Mouse (Mus musculus) MEL (cell line): ENCODE results near the gene Adgrg7. TPM values are rescaled to one million over a fixed set of nuclear protein-coding genes. Genes with fewer than 3 reads are reported as not detected.

Source experiments
- DNase-seq: peaks from one replicate; pipeline ENCODE4 v3.0.0; 2011; ENCODE audit warnings: low read depth, low spot score
- H3K27ac ChIP-seq: 2 replicates; pipeline ENCODE4 v1.5.1; 2012; ENCODE audit warnings: low read depth, mild to moderate bottlenecking, control low read depth, low read length, moderate library complexity; ENCODE audit not compliant: control insufficient read depth
- H3K27me3 ChIP-seq, 2 experiments: fragments of 150-350 bp in 1 of 2; sonication (generic) in 1 of 2; 2 replicates each; pipeline ENCODE4 v1.6.1; 2012; ENCODE audit warnings: low read length in 2 of 2, mild to moderate bottlenecking in 2 of 2, improper control_type of control experiment in 1 of 2, moderate library complexity in 1 of 2; ENCODE audit not compliant: insufficient read depth in 2 of 2, control insufficient read depth in 1 of 2
- H3K36me3 ChIP-seq, 2 experiments: 2 replicates each; pipeline ENCODE4 v1.6.1; 2012 to 2014; ENCODE audit warnings: low read length in 2 of 2, improper control_type of control experiment in 1 of 2, inconsistent platforms in 1 of 2, mild to moderate bottlenecking in 1 of 2; ENCODE audit not compliant: insufficient read depth in 2 of 2, control insufficient read depth in 1 of 2
- H3K4me1 ChIP-seq, 2 experiments: fragments of 150-350 bp in 1 of 2; sonication (generic) in 1 of 2; 2 replicates each; pipeline ENCODE4 v1.6.1; 2012; ENCODE audit warnings: low read length in 2 of 2, improper control_type of control experiment in 1 of 2, mild to moderate bottlenecking in 1 of 2; ENCODE audit not compliant: insufficient read depth in 2 of 2, control insufficient read depth in 1 of 2
- H3K4me3 ChIP-seq, 2 experiments: fragments of 150-350 bp in 1 of 2; sonication (generic) in 1 of 2; 2 replicates each; pipeline ENCODE4 v1.5.1; 2012; ENCODE audit warnings: low read depth in 2 of 2, low read length in 2 of 2, mild to moderate bottlenecking in 2 of 2, moderate library complexity in 2 of 2, control low read depth in 1 of 2, improper control_type of control experiment in 1 of 2; ENCODE audit not compliant: control insufficient read depth in 1 of 2, insufficient read depth in 1 of 2
- H3K79me2 ChIP-seq: 2 replicates; pipeline ENCODE4 v1.6.1; 2012; ENCODE audit warnings: mild to moderate bottlenecking, low read length, moderate library complexity; ENCODE audit not compliant: control insufficient read depth, poor library complexity, insufficient read depth
- H3K9ac ChIP-seq: 2 replicates; pipeline ENCODE4 v1.6.1; 2012; ENCODE audit warnings: low read depth, mild to moderate bottlenecking, control low read depth, low read length, moderate library complexity; ENCODE audit not compliant: control insufficient read depth, poor library complexity, severe bottlenecking
- H3K9me3 ChIP-seq: fragments of 150-350 bp; sonication (generic); replicated peaks from 2 replicates; pipeline ENCODE4 v1.6.1; 2012; ENCODE audit warnings: mild to moderate bottlenecking, low read length, improper control_type of control experiment, moderate library complexity; ENCODE audit not compliant: insufficient read depth
- CHD2 ChIP-seq: IDR thresholded peaks from 2 replicates; pipeline ENCODE4 v1.6.1; 2011; ENCODE audit warnings: low read length, improper control_type of control experiment
- CTCF ChIP-seq, 3 experiments: IDR thresholded peaks in 2 of 3; conservative IDR thresholded peaks in 1 of 3; 2 replicates each; pipeline ENCODE4 v1.5.1; 2011 to 2012; ENCODE audit warnings: low read length in 3 of 3, low read depth in 2 of 3, mild to moderate bottlenecking in 2 of 3, improper control_type of control experiment in 1 of 3, inconsistent platforms in 1 of 3, mixed read lengths in 1 of 3, moderate library complexity in 1 of 3; ENCODE audit not compliant: control insufficient read depth in 1 of 3, insufficient read depth in 1 of 3, poor library complexity in 1 of 3, severe bottlenecking in 1 of 3
- MAFK ChIP-seq: IDR thresholded peaks from 2 replicates; pipeline ENCODE4 v1.6.1; 2011; ENCODE audit warnings: low read depth, mild to moderate bottlenecking, low read length, improper control_type of control experiment, borderline replicate concordance
- MAX ChIP-seq: IDR thresholded peaks from 2 replicates; pipeline ENCODE4 v1.6.1; 2011; ENCODE audit warnings: low read length, improper control_type of control experiment
- MAZ ChIP-seq: IDR thresholded peaks from 2 replicates; pipeline ENCODE4 v1.6.1; 2012; ENCODE audit warnings: low read depth, mild to moderate bottlenecking, inconsistent platforms, low read length, improper control_type of control experiment
- MEF2A ChIP-seq: IDR thresholded peaks from 2 replicates; pipeline ENCODE4 v1.6.1; 2014; ENCODE audit warnings: low read depth, mild to moderate bottlenecking, inconsistent platforms, low read length, improper control_type of control experiment; ENCODE audit not compliant: poor library complexity, insufficient replicate concordance, severe bottlenecking; ENCODE audit errors: extremely low read depth
- MXI1 ChIP-seq: IDR thresholded peaks from 2 replicates; pipeline ENCODE4 v1.6.1; 2011; ENCODE audit warnings: mild to moderate bottlenecking, low read depth, low read length, improper control_type of control experiment
- MYB ChIP-seq: IDR thresholded peaks from 2 replicates; pipeline ENCODE4 v1.6.1; 2011; ENCODE audit warnings: mild to moderate bottlenecking, low read depth, low read length, improper control_type of control experiment
- NELFE ChIP-seq: IDR thresholded peaks from 2 replicates; pipeline ENCODE4 v1.6.1; 2011; ENCODE audit warnings: low read depth, low read length, improper control_type of control experiment
- POLR2A ChIP-seq, 2 experiments: IDR thresholded peaks; 2 replicates each; pipeline ENCODE4 v1.6.1; 2011 to 2012; ENCODE audit warnings: low read length in 2 of 2, mild to moderate bottlenecking in 2 of 2, control low read depth in 1 of 2, improper control_type of control experiment in 1 of 2, low read depth in 1 of 2, moderate library complexity in 1 of 2; ENCODE audit not compliant: control insufficient read depth in 1 of 2, insufficient read depth in 1 of 2, poor library complexity in 1 of 2
- POLR2AphosphoS2 ChIP-seq: IDR thresholded peaks from 2 replicates; pipeline ENCODE4 v1.6.1; 2011; ENCODE audit warnings: low read length, improper control_type of control experiment
- SIN3A ChIP-seq: IDR thresholded peaks from 2 replicates; pipeline ENCODE4 v1.6.1; 2012; ENCODE audit warnings: low read length, improper control_type of control experiment, inconsistent platforms
- SMC3 ChIP-seq: IDR thresholded peaks from 2 replicates; pipeline ENCODE4 v1.6.1; 2011; ENCODE audit warnings: low read depth, low read length, improper control_type of control experiment
- TAL1 ChIP-seq: IDR thresholded peaks from 2 replicates; pipeline ENCODE4 v1.6.1; 2012; ENCODE audit warnings: mild to moderate bottlenecking, inconsistent platforms, low read length, moderate library complexity, mixed read lengths
- TBP ChIP-seq: IDR thresholded peaks from 2 replicates; pipeline ENCODE4 v1.8.0; 2011; ENCODE audit warnings: low read depth, low read length, improper control_type of control experiment
- ZC3H11A ChIP-seq: IDR thresholded peaks from 2 replicates; pipeline ENCODE4 v1.6.1; 2012; ENCODE audit warnings: low read depth, mild to moderate bottlenecking, inconsistent platforms, low read length, improper control_type of control experiment
- ZMIZ1 ChIP-seq: IDR thresholded peaks from 2 replicates; pipeline ENCODE4 v1.6.1; 2012; ENCODE audit warnings: low read depth, mild to moderate bottlenecking, inconsistent platforms, low read length, improper control_type of control experiment, moderate library complexity
- polyA plus RNA-seq, 2 experiments: library from polyadenylated mRNA; stranded (reverse) in 1 of 2; unstranded in 1 of 2; fragments of >175 nt in 1 of 2; fragments of >200 nt in 1 of 2; gene quantifications; 2 replicates each; pipeline versions ENCODE4 v1.2.1 to v1.2.4; 2012; ENCODE audit warnings: low replicate concordance in 2 of 2, low read depth in 1 of 2; ENCODE audit not compliant: insufficient read length in 2 of 2, insufficient read depth in 1 of 2, missing spikeins in 1 of 2
- total RNA-seq: library from RNA; depleted of rRNA; stranded (reverse); fragments of 300-350 nt; gene quantifications from 2 replicates; pipeline ENCODE4 v1.2.3, GENCODE M21; 2012

Gene Adgrg7
- total and polyA plus RNA-seq, 3 experiments: 40.5 to 45.4 TPM; not detected in 1

- Histone ChIP-seq H3K4me1 (no peaks in the 10 kb centered on the region), H3K27me3 (no peaks in the 10 kb centered on the region), H3K27ac (no peak overlapping the region), H3K4me3 (no peak overlapping the region), H3K79me2 (peaks cover 2% of the 10 kb centered on the region; the same call in 1 of the 2 replicates), H3K36me3 (peaks cover 0 to 56% of the 10 kb centered on the region in 2 experiments; a peak in 2 of 4 replicates), H3K9ac (no peak overlapping the region), H3K9me3 (no peaks in the 10 kb centered on the region)
- peak; percentile 35 for DNase-seq
- TF ChIP-seq SIN3A (no peak), POLR2A (IDR thresholded peaks at IDR 0.05; ENCODE audit: control insufficient read depth in 1 of 2, insufficient read depth in 1 of 2, low read depth in 1 of 2, low read length in 2 of 2, poor library complexity in 1 of 2) (no peak), TAL1 (no peak), TBP (no peak), MEF2A (no peak), MXI1 (no peak), CHD2 (no peak), NELFE (no peak), MYB (no peak), SMC3 (peak; percentile 40), POLR2AphosphoS2 (no peak), MAX (no peak), MAZ (no peak), CTCF (IDR thresholded peaks at IDR 0.05 in 2 of 3, conservative IDR thresholded peaks at IDR 0.05 in 1 of 3; ENCODE audit: control insufficient read depth in 1 of 3, insufficient read depth in 1 of 3, low read depth in 2 of 3, low read length in 3 of 3, poor library complexity in 1 of 3, severe bottlenecking in 1 of 3) (peak in 2 of 3 experiments; percentile 40 to 47; a peak in 5 of 6 replicates), ZMIZ1 (no peak)
Measured at GRCm38 (mm10) chr16:56705731-56706130, 89.9 kb downstream of the Adgrg7 start.

DNA sequence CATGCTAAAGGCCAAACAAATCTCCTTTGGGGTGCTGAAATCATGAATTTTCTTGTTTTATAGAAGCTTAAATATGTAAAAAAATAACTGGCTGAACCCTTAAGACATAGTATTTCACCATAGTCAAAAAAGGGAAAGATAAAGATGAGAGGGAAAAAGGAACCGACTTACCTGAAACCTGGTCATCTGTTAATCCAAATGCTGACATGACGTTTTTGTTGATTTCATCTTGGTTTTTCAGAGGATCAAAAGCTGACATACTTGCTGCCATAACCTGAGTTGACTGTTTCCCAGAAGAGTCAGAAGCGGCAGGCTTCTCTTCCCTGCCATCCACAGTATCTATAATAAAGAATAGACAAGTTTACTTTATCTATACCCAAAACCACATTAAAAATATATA is 94.8 kb downstream of the Adgrg7 start:
- Histone ChIP-seq H3K4me3 (no peak overlapping the region), H3K4me1 (no peaks in the 10 kb centered on the region), H3K79me2 (peaks cover 2% of the 10 kb centered on the region; the same call in 1 of the 2 replicates), H3K27me3 (no peaks in the 10 kb centered on the region), H3K27ac (no peak overlapping the region), H3K36me3 (peaks cover 0 to 64% of the 10 kb centered on the region in 2 experiments; a peak in 2 of 4 replicates), H3K9ac (no peak overlapping the region), H3K9me3 (no peaks in the 10 kb centered on the region)
- no peak for DNase-seq
- TF ChIP-seq ZC3H11A (no peak), CTCF (IDR thresholded peaks at IDR 0.05 in 2 of 3, conservative IDR thresholded peaks at IDR 0.05 in 1 of 3; ENCODE audit: control insufficient read depth in 1 of 3, insufficient read depth in 1 of 3, low read depth in 2 of 3, low read length in 3 of 3, poor library complexity in 1 of 3, severe bottlenecking in 1 of 3) (no peak), MAFK (peak; percentile 38; the same call in 1 of the 2 replicates)
